Mouse (Mus musculus): ENCODE measurements around the gene Gmeb1.
"Not testable (repeated sequence)": the region's sequence is repeated elsewhere in the genome, so short reads cannot be mapped to it uniquely, and the experiment has no call there.

Gmeb1 gene

DNA sequence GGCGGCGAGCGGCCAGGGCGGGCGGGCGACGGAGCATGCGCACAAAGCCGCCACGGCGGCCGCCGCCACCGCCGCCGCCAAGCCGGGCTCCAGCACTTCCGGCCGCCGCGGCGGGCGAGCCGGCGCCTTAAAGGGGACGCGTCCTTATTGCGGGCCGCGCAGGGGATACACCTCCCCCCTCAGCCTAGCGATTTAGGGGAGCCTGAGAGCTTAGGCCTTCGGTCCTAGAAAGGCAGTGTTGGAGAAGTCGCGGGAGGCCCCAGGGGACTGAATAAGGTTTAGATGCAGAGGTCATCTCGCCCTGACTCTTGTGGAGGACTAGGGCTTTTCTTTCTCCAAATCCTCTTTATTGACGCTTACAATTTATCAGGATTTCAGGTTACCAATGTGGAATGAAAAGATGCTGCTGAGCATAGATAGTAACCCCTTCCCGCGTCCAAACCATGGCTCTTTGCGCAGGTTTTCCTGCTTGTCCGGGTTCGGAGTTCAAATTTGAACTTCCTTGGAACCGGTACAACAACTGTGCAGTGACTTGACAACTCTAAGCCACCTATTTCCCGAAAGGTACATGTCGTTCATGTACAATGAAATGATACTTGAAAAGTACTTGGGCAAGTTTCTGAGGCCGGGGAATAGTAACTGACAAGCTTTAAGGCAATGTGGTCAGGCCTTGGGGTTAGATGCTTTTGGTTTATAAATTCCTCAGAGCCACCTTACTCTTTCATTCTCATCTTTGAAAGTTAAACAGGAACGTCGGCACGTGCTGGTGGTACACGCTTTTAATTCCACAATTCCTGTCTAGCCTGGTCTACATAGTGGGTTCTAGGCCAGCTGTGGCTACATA lies at the start of gene Gmeb1:
Gene Gmeb1 (minus strand): TSS at position 89 of the 844 bp plus-strand sequence.
- DNase-seq (ENCODE audit: low spot score in 2 of 2) = peak; percentile 56 to 72

DNA sequence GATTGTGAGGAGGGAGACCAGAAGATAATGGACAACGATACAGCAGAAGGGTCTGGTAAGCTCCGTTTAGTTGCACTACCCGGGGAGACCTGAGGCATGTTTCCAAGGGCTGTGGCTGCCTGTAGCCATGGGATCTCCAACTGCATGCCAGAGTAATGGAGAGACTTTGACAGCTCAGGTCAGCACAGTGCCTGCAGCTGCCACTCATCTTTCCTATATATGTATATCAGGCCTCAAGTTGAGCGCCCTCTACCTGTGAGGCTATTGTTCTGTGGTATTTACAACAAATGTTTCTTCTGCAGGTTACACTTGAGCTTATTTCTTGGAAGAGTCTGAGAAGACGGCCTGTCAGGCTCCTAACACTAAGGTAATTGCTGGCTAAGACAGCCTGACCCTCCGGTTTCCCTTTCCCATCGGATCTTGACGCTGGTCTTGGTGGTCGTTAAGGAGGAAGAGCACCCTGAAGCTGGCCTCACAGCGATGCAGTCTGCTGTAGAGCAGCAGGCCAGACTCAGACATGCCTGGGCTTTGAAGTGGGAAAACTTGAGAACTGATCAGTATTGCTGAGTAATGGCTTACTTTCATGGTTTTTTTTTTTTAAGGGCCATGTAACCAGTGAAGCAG lies 48.6 kb upstream of the Gmeb1 start:
- DNase-seq (ENCODE audit: low spot score in 2 of 2) = peak; percentile 21 to 55

GRCm38 (mm10) chr4:132309140-132309848 lies 47.9 kb upstream of the Gmeb1 start:
- DNase-seq (ENCODE audit: low spot score in 2 of 2) = no peak

- DNase-seq (ENCODE audit: low spot score in 2 of 2) = peak; percentile 75 to 84
These were observed 47.2 kb upstream of the Gmeb1 start for GRCm38 (mm10) chr4:132308437-132309139.

DNA sequence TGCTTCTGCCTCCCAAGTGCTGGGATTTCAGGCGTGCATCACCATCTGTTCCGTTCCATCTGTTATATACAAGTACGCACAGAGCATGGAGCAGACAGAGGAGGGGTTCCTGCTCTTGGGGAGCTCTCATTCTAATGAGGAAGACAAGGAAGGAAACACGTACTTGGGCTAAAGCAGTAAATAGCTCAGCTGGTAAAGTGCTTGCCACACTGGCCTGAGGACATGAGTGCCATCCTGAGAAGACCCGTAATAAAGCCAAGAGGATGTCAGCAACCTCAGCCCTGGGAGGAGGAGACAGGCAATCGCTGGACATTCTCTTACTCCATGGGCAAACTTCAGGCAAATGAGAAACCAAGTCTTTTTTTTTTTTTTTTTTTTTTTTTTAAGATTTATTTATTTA lies 44.6 kb upstream of the Gmeb1 start:
- DNase-seq (ENCODE audit: low spot score in 2 of 2) = no peak

DNA sequence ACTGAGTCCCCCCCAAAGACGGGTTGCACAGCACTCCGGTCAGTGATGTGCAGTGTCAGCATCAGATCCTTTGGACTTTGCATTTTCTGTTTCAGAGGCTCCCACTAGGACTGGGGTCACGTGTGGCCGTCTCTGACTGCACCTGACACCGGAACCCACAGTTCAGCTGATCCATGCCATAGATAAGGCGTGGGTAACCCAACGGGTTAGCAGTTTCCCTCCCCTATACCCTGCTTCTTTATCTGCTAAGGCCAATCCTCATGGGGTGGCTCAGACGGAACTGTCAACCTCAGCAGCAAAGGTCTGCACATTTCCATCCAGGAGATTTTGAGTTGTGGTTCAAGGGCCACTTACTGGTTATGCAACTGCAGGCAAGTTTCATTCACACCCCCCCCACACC lies 43.9 kb upstream of the Gmeb1 start:
- DNase-seq (ENCODE audit: low spot score in 2 of 2) = no peak

DNA sequence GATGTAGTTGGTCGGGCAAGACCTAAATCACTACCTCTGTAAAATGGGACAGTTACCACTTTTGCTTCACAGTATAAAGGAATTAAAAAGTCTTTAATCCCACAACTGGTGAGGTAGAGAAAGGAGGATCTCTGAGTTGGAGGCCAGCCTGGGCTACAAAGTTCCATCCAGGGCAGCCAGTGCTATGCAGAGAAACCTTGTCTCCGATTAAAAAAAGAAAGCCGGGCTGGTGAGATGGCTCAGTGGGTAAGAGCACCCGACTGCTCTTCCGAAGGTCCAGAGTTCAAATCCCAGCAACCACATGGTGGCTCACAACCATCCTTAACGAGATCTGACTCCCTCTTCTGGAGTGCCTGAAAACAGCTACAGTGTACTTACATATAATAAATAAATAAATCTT lies 42.1 kb upstream of the Gmeb1 start:
- not testable (repeated sequence) for DNase-seq (ENCODE audit: low spot score in 2 of 2)

GRCm38 (mm10) chr4:132302939-132303479 lies 41.6 kb upstream of the Gmeb1 start, which contains the start of gene Rab42:
TSS of gene Rab42 (minus strand) at chr4:132303385.
- DNase-seq (ENCODE audit: low spot score in 2 of 2) = peak in 1 of 2 experiments; percentile 25

- no peak for DNase-seq (ENCODE audit: low spot score in 2 of 2)
These were observed 40.9 kb upstream of the Gmeb1 start for GRCm38 (mm10) chr4:132301965-132302938.

GRCm38 (mm10) chr4:132301486-132301885 lies 40.1 kb upstream of the Gmeb1 start:
- DNase-seq (ENCODE audit: low spot score in 2 of 2) = no peak

- no peak for DNase-seq (ENCODE audit: low spot score in 2 of 2)
These were observed 38.4 kb upstream of the Gmeb1 start for GRCm38 (mm10) chr4:132299849-132300248.

- no peak for DNase-seq (ENCODE audit: low spot score in 2 of 2)
These were observed 34.4 kb upstream of the Gmeb1 start for GRCm38 (mm10) chr4:132295696-132296390.

GRCm38 (mm10) chr4:132293682-132294240 lies 32.4 kb upstream of the Gmeb1 start:
- no peak for DNase-seq (ENCODE audit: low spot score in 2 of 2)

DNA sequence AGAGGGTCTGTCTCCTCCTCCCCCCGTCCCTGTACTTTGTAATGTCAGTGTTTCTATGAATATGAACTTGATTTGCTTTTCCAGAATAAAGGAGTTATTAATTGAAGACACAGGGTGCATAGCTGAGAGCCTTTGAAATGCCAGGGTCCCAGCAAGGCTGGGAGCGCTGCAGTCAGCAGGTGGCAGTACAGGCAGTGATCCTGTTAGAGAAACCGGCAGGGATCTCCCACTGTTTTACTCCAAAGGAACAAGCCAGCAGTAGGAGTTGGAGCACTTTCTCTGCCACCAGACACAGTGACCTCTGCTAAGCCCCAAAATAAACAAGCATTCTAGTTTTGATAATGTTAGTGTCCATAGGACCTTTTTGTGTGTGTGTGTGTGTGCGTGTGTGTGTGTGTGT lies 31.6 kb upstream of the Gmeb1 start:
- DNase-seq (ENCODE audit: low spot score in 2 of 2) = no peak

GRCm38 (mm10) chr4:132291624-132292335 lies 30.4 kb upstream of the Gmeb1 start:
- no peak for DNase-seq (ENCODE audit: low spot score in 2 of 2)

DNA sequence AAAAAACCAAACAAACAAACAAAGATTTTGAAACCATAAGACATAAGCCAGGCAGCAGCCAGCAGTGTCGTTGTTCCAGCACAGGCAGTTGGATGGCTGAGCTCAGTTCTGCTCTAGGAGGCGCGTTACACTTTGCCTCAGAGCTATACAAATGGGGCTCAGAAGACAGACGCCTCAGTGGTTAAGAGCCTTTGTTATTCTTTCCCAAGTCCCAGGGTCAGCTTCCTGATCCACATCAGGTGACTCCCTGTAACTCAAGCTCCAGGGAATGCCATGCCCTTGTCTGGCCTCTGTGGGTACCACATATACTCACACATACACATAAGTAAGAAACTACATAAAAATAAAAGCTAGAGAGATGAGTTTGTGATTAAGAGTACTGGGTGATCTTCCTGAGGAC lies 29.7 kb upstream of the Gmeb1 start:
- DNase-seq (ENCODE audit: low spot score in 2 of 2) = no peak

DNA sequence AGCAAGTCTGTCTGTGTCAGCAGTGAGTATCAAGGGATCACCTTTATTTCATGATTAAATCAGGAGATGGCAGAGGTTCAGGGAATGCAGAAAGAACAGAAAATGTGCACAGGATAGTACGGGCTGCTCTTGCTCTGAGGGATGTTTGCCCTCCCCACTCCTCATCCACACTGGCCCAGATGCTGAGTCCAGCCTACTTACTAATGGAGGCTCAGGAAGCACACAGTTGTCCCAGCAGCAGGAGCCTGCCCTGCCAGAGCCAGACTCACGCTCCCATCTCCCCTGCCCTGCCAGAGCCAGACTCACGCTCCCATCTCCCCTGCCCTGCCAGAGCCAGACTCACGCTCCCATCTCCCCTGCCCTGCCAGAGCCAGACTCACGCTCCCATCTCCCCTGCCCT lies 27.4 kb upstream of the Gmeb1 start:
- DNase-seq (ENCODE audit: low spot score in 2 of 2) = not testable (repeated sequence)

GRCm38 (mm10) chr4:132275949-132276348 lies 14.5 kb upstream of the Gmeb1 start:
- no peak for DNase-seq (ENCODE audit: low spot score in 2 of 2)

Data from spleen, postnatal 14 days (tissue).